Mouse (Mus musculus) stomach, postnatal 0 days (tissue): ENCODE measurements around the gene Depdc5.

Source experiments
- CTCF ChIP-seq: IDR thresholded peaks from 2 replicates; pipeline ENCODE4 v1.5.1; 2016; ENCODE audit warnings: antibody characterized with exemption, low read depth, mild to moderate bottlenecking, moderate library complexity
- EP300 ChIP-seq: optimal IDR thresholded peaks from 2 replicates; pipeline ENCODE3; 2016; ENCODE audit warnings: antibody characterized with exemption

DNA sequence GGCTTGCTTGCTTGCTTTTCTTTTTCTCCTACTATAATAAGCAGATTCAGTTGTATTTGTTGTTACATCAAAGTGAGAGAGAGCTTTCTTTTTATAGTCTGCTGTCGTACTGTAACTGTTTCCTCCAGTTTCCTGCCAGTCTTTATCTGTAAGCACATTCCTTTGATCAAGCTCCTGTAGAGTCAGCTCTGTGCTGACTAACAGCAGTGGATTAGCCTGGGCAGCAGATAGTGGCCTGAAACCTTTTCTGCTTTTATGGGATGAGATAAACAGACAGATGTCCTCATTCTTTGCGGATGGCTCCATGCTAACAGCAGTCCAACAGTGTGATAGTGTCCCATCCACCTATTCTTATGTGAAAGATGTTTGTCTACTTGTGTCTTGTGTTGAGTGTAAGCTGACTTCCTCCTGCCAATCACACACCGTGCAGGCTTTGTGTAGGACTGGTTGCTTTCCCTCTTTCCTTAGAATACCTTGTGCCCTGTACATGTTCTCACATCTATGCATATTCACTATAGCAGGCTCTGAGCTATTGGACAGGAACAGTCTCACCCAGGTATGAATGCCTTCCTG, 87.3 kb downstream of the Depdc5 start:
- no peak for TF ChIP-seq CTCF
- no peak for TF ChIP-seq EP300
